Mouse (Mus musculus) layer of hippocampus, postnatal 14 days (tissue): Measurements from ENCODE around the gene Prps1l3. TPM values are rescaled to one million over a fixed set of nuclear protein-coding genes. Genes with fewer than 3 reads are reported as not detected.

ENCODE experiments used
- DNase-seq, 2 experiments: peaks; one replicate each; pipeline ENCODE4 v3.0.0; 2021 to 2022; ENCODE audit warnings: low spot score in 2 of 2, mixed read lengths in 1 of 2
- total RNA-seq, 2 experiments: library from RNA; stranded (reverse); gene quantifications; 2 replicates each; pipeline ENCODE4 v1.2.3; 2021

The Prps1l3 gene
- total RNA-seq, 2 experiments from 2014 or later: 16.0 to 17.3 TPM

GRCm38 (mm10) chr12:57233386-57233785 lies 3.2 kb downstream of the Prps1l3 start:
- no peak for DNase-seq

DNA sequence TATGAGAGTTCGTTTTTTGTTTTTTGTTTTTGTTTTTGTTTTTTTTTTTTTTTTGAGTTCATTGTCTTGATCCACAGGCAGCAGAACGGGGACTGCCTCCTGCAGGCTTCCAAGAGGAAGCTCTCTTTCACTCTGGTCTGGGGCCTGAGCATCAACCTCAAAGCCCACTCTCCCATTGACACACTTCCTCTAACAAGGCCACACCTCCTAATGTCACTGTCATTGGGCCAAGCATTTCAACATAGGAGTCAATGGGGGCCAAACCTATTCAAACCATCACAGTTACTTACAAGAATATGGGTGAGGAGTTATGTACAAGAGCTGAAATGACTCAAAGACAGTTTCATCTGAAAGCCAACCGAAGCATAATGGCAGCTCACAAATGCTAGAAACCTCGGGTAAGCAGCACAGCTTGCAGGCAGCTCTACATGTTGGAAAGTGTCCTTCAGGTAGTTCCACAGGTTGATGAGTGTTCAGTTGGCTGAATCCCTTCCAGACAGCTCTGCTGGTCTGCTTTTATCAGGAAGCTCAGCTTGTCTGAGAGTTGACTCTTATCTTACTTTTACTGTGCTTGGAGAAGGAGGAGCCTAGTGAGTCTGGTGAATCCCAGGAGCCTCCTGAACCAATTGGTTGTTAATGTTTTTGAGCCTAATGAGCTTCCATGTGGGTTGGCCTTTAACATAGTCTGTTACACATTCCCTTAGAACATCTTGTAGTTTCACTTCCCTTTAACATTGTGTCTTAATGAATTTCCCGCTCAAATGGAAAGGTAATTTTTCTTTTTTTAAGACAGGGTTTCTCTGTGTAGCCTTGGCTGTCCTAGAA lies 13.7 kb downstream of the Prps1l3 start:
- no peak for DNase-seq

- no peak for DNase-seq
Measured at GRCm38 (mm10) chr12:57258572-57258971, 28.4 kb downstream of the Prps1l3 start.

DNA sequence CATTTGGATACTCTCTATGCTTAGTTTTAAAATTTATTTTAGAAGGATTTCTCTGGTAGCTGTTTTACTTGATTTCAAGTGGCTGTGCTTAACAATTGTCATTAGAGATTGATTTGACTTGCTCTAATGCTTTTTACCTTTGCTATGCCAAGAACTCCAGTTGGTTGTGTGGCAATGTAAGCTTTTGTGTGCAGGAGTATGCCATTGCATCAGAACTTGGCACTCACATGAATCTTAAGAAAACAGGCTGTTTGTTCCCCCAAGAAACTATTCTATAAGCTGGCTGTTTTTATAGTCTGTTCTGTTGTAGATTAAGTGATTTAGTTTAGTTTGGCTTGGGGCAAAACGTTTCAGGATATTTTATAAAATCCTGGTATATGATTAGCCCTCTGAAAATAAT lies 45.2 kb downstream of the Prps1l3 start:
- no peak for DNase-seq

DNA sequence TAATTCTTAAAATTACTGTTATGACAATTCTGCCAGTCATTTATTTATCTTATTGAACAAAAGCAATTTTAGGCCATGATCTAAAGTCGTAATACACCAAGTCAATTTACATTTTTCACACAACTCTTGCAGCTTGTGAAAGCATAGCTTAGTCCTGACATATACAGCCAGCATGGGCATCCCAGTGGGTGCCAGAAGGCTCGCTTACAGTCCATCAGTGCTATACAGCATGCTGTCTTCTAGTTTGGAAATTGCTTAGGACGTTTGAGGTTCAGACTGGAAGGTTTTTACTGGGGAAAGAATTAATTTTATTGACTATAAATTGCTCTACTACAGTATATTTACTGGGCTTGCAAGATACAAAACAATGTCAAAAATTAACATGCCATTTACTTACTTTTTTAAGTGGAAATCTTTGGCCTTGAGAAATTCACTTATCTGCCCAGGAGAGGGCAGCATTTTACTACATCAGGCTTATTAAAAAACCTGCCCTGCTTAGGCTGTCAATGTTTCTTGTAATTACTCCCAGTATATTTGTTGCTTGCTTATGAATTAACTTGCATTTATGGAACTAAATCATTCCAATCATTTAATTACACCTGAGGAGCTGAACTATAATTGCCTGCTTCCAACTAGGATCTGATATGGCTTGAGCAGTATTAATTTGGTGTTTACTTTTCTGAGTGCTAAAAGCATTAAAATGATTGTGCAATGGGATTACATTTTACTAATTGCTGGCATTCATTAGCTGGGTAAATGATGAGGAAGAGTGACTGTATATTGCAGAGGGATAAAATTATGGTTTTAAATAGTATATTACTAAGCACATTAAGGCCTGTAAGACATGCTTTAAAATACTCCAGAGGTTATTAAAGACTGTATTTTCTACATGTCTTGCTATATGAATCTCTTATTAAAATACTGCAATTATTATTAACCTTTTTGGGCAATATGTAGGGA lies 51.2 kb downstream of the Prps1l3 start:
- peak in 1 of 2 experiments; percentile 54 for DNase-seq

DNA sequence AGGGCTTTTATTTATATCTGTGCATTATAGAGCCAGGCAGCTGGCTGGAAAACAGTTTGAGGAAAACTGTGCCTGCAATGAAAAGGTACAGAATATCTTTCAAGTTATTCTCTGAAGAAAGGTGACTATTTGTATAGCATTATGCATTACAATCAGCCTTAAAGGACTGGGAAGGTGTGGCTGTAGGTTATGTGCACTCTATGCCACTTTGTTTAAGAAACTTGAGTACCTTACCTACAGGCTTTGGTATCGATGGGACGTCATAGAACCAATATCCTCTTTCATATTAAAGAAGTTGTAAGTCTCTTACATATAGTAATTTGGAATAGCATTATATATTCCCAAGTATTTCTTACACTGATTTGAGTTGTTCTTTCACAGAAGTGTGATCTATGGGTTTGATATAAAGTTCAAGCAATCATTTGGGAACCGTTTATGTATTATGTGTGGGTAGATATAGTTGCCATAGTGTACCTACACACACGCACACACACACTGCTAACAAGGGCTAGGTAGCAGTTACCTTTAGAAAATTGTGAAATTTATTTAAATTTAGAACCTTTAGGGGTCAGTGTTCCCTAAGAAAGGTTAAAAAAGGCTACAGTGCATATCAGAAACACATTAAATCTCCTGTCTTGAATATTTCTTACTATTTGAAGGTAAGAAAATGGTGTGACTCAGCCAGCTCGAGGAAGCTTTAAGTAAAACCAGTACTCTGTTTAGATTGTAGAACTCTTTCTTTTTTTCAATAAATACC lies 55.3 kb downstream of the Prps1l3 start:
- no peak for DNase-seq

Other genes with a start within 250 kb of the Prps1l3 start
- 1 to 10 TPM in 1 of 2 experiments, under 1 TPM in 1; 0.65 to 1.0 TPM for gene Slc25a21, start 32.9 kb upstream of the Prps1l3 start, total RNA-seq
- 1 to 10 TPM; 5.3 to 5.8 TPM for gene Mipol1, start within 50 bp of the Prps1l3 start, total RNA-seq